Mouse (Mus musculus): Measurements from ENCODE around the gene Fhdc1.

GRCm38 (mm10) chr3:84447803-84448202 is 32.4 kb downstream of the Fhdc1 start:
- no peak for TF ChIP-seq ZNF384 (IDR thresholded peaks at IDR 0.05; ENCODE audit: low read depth, low read length)
- no peak for TF ChIP-seq CHD2 (IDR thresholded peaks at IDR 0.05; ENCODE audit: low read depth, low read length)
- no peak for TF ChIP-seq HCFC1 (IDR thresholded peaks at IDR 0.05; ENCODE audit: borderline replicate concordance, insufficient read depth, low read length)
